Mouse (Mus musculus) right cerebral cortex, postnatal 10 days (tissue): Measurements from ENCODE around the gene Il20rb.

ENCODE experiments used
- DNase-seq, 2 experiments: peaks; one replicate each; pipeline ENCODE4 v3.0.0; 2021; ENCODE audit warnings: low spot score in 2 of 2

Gene Il20rb

DNA sequence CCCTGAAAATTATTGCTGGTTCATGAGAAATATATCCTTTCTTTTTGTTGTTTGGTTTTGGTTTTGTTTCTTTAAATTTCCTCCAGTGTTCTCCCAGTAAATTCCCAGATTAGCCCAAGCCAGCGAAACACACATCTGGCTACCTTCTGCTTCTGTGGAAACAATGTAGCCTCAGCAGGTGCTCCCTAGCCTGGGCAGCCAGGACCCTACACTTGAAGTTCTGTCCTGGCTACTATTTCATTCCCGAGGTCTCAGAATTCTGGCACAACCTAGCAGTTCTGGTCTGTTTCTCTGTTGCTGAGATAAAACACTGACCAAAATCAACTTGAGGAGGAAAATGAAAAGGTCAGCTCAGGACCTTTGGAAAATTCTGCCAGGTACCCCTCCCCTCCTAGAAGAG, 55.2 kb downstream of the Il20rb start:
- no peak for DNase-seq

DNA sequence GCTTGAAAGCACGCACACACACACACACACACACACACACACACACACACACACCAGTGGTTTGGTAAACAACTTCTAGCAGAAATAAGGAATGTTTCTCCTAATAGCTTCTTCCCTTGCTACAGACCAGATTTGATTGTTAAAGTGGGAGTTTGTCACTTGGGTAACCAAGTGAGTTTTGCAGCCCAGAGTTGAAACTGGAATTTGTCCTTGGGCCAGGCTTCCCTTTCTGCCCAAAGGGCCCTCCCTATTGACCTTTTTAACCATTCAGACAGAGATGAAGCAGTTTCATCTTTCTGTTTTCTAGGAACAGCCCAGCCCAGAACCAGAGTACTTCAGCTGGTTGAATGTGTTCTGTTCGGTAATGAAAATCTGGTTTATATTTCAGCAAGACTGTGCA, 55.7 kb downstream of the Il20rb start:
- DNase-seq: no peak

DNA sequence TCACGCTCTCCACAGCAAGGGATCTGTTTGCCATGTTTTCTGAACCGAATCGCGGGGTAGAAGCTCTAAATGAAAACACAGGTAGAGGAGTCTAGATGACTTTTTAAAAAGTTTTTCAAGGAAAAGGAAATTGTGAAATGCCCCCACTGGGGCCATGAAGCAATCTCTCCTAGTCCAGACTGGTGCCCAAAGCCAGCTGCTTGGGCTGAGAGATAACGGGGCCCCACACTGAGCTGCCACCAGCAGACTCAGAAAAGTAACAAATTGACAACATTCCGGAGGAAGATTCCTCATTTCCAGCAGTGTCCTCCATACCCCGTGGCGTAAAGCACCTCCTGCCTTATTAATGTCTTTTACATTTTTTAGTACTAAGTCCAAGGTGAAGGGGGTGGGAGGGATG, 66.9 kb downstream of the Il20rb start:
- DNase-seq: no peak

DNA sequence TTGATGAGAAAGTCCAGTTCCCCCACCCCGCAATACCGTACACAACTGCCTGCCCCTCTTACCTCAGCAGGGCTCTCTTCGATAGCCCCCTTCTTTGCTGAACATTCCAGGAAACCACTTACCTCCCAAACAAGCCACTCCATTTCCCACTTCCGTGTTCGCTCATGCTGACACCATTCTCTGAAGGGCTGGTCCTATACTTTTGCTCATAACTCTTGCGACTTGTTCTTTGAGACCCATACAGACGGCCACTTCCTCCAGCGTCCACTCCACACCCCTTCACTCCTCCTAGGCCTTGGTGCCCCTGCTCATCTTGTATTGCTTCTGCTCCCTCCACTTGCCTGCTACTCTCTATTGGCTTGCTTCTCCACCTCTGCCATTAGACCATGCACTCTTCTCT, 67.5 kb downstream of the Il20rb start:
- no peak for DNase-seq

DNA sequence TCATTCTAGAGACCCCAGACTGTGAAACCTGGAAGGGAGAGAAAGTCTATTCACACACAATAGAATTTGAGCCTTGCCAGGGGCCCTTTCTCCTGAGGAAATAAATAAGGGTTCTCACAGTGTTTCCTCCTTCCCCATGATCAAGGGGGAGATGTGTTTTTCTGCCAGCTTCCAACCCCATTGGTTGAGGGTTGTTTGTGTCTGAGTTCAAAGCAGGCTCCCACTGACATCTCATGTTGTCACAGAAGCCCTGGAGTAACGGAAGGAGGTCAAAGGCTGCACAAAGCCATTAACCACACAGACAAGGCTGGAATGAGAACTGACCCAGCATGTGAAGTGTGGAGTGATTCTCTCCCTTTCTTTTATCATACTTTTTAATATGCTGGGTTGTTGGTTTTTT, 69.8 kb downstream of the Il20rb start:
- DNase-seq: no peak

DNA sequence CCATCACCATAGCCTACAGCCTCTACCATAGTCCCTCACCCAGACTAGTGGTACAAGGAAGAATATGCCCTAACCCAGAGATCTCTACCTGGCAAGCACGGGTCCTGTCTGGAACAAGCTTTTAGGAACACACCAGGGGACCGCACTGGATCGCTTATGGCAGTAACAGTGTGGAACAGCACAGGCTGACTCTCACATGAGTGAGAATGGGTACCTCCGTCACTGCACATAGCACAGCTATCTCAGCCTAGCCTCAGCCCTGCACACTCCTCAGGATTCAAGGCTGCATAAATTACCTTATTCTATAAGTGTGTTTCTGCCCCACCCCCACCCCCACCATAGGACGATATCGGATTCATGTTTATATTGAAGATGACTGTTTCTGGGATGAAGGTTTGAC, 70.3 kb downstream of the Il20rb start:
- no peak for DNase-seq

DNA sequence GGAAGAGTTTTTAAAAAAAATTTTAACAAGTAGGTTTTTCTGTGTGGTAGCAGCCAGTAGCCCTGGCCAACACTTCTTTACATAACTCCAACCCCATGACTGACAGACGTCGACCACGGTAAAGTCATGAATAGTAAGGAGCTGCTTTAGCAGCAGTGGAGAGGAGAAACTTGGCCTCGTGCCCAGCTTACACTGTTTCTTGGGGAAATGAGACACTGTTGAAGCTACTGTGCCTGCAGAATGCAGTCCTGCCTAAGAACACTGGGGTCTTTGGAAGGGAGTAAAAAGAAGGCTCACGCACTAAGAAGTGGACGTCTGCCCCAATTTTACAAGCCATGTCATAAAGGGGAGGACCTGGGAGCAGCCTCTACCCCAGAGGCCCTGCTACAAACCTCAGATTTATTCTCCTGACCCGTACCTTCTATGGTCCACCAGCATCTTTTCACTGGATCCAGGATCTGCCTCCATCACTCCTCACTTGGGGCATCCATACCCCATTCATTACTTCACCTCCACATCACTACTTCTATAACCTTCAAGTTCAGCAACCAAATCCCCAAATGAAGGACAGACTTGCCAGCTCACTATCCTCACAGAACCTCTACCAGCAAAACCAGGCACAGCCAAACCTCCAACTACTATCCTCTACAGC, 71.1 kb downstream of the Il20rb start:
- peak; percentile 82 to 88 for DNase-seq
